Mouse (Mus musculus) bone marrow, adult 2 months (tissue): ENCODE data around the gene Syt5. TPM values are rescaled to one million over a fixed set of nuclear protein-coding genes. Genes with fewer than 3 reads are reported as not detected.

Experiments
- H3K27ac ChIP-seq: fragments of 200-500 bp; 2 replicates; pipeline ENCODE4 v1.5.1; 2012; ENCODE audit warnings: low read depth, mild to moderate bottlenecking, control low read depth, inconsistent platforms, low read length; ENCODE audit not compliant: control insufficient read depth, poor library complexity, insufficient read depth
- H3K4me1 ChIP-seq: fragments of 200-500 bp; 2 replicates; pipeline ENCODE4 v1.6.1; 2011; ENCODE audit warnings: low read length; ENCODE audit not compliant: control insufficient read depth, insufficient read depth
- H3K4me3 ChIP-seq: fragments of 200-500 bp; replicated peaks from 2 replicates; pipeline ENCODE3; 2011; ENCODE audit warnings: mild to moderate bottlenecking, low read depth, low read length, control low read depth; ENCODE audit not compliant: control insufficient read depth
- CTCF ChIP-seq: fragments of 200-500 bp; IDR thresholded peaks from 2 replicates; pipeline ENCODE4 v1.5.1; 2011; ENCODE audit warnings: low read length, control low read depth; ENCODE audit not compliant: control insufficient read depth, insufficient read depth
- POLR2A ChIP-seq: fragments of 200-500 bp; IDR thresholded peaks from 2 replicates; pipeline ENCODE4 v1.6.1; 2011; ENCODE audit warnings: low read depth, mild to moderate bottlenecking, control low read depth, low read length, borderline replicate concordance; ENCODE audit not compliant: control insufficient read depth
- WGBS: fragments of 180-500 bp; shearing (Covaris S2); methylation state at CpG from one replicate; pipeline ENCODE4 v1.1.7; 2018; 5-methylcytosine and 5-hydroxymethylcytosine counted together
- polyA plus RNA-seq: library from polyadenylated mRNA; stranded (reverse); fragments of >200 nt; gene quantifications from 2 replicates; pipeline ENCODE4 v1.2.4, GENCODE M21; 2011; ENCODE audit warnings: low replicate concordance; ENCODE audit not compliant: missing spikeins, insufficient read depth, insufficient read length

Syt5 gene
- polyA plus RNA-seq, 1 experiment, result not detected

GRCm38 (mm10) chr7:4499034-4499433 lies 48.3 kb downstream of the Syt5 start:
- H3K27ac ChIP-seq, result no peak overlapping the region
- WGBS, result 89% methylated on average over 4 of the region's 4 CpGs
- TF ChIP-seq POLR2A, result no peak
- no peak for TF ChIP-seq CTCF
- H3K4me1 ChIP-seq, result peaks cover 5% of the 10 kb centered on the region; the same call in 1 of the 2 replicates
- H3K4me3 ChIP-seq, result no peak overlapping the region

- Histone ChIP-seq H3K4me1 (peaks cover under 1% of the 10 kb centered on the region; the same call in 1 of the 2 replicates), H3K4me3 (no peak overlapping the region), H3K27ac (no peak overlapping the region)
- 37% methylated on average over 9 of the region's 9 CpGs for WGBS
- no peak for TF ChIP-seq POLR2A
- no peak for TF ChIP-seq CTCF
Observed at GRCm38 (mm10) chr7:4498251-4498650, 49.1 kb downstream of the Syt5 start.

GRCm38 (mm10) chr7:4497271-4497903 lies 50.0 kb downstream of the Syt5 start:
- WGBS, result 92% methylated on average over 9 of the region's 9 CpGs
- no peak for TF ChIP-seq CTCF
- no peak for TF ChIP-seq POLR2A
- Histone ChIP-seq H3K27ac (no peak overlapping the region), H3K4me1 (peaks cover 4% of the 10 kb centered on the region; the same call in 1 of the 2 replicates), H3K4me3 (no peak overlapping the region)

GRCm38 (mm10) chr7:4496468-4496867 lies 50.9 kb downstream of the Syt5 start:
- H3K27ac ChIP-seq, result no peak overlapping the region
- 97% methylated on average over 3 of the region's 3 CpGs for WGBS
- TF ChIP-seq POLR2A (no peak), CTCF (no peak)
- no peak overlapping the region for H3K4me3 ChIP-seq
- peaks cover 4% of the 10 kb centered on the region; the same call in 1 of the 2 replicates for H3K4me1 ChIP-seq

DNA sequence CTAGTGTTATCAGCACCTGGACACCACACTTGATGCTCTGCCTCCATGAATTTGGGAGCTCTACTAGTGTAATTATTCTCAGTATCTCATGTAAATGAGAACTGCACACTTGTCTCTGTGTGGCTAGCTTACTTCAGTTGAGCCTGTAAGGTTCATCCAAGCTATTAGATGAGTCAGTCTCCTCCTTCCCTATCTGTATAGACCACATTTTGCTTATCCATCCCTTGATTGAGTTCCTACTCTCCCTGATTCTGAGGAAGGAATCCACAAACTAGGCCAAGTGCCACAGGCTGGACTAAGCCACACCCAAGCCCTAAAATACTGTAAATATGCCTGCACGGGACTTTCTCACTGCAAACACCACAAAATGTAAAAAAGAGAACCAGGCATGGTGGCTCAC lies 53.4 kb downstream of the Syt5 start:
- H3K4me3 ChIP-seq, result no peak overlapping the region
- H3K4me1 ChIP-seq, result peaks cover 4% of the 10 kb centered on the region; the same call in 1 of the 2 replicates
- no peak for TF ChIP-seq CTCF
- TF ChIP-seq POLR2A, result no peak
- no peak overlapping the region for H3K27ac ChIP-seq
- 24% methylated on average over 1 of the region's 1 CpGs for WGBS

GRCm38 (mm10) chr7:4492284-4493224 lies 54.8 kb downstream of the Syt5 start:
- Histone ChIP-seq H3K27ac (peak overlapping the region; percentile 58), H3K4me3 (no peak overlapping the region), H3K4me1 (peaks cover 4% of the 10 kb centered on the region; the same call in 1 of the 2 replicates)
- TF ChIP-seq POLR2A (no peak), CTCF (no peak)
- WGBS, result 30% methylated on average over 13 of the region's 13 CpGs

- WGBS, result 41% methylated on average over 6 of the region's 6 CpGs
- Histone ChIP-seq H3K27ac (no peak overlapping the region), H3K4me3 (no peak overlapping the region), H3K4me1 (peaks cover 4% of the 10 kb centered on the region; the same call in 1 of the 2 replicates)
- TF ChIP-seq CTCF, result no peak
- no peak for TF ChIP-seq POLR2A
Observed at GRCm38 (mm10) chr7:4491308-4491707, 56.0 kb downstream of the Syt5 start.

Other genes with a start within 250 kb of the Syt5 start
- not detected in 2 replicates for gene Ncr1, start 209.8 kb downstream of the Syt5 start, polyA plus RNA-seq
- 5.6 and 19.0 TPM in 2 replicates for gene Gp6, start 149.8 kb downstream of the Syt5 start, polyA plus RNA-seq
- gene Rdh13, start 101.9 kb downstream of the Syt5 start, polyA plus RNA-seq, result 3.6 and 6.9 TPM in 2 replicates
- 7.3 and 16.5 TPM in 2 replicates for gene Eps8l1, start 86.9 kb downstream of the Syt5 start, polyA plus RNA-seq
- 163 and 340 TPM in 2 replicates for gene Ppp1r12c, start 45.9 kb downstream of the Syt5 start, polyA plus RNA-seq
- 7.4 and 30.5 TPM in 2 replicates for gene Tnnt1, start 31.2 kb downstream of the Syt5 start, polyA plus RNA-seq
- 4.9 and 25.9 TPM in 2 replicates for gene Tnni3, start 23.3 kb downstream of the Syt5 start, polyA plus RNA-seq
- gene Dnaaf3, start 15.1 kb downstream of the Syt5 start, polyA plus RNA-seq, result 1.2 and 2.2 TPM in 2 replicates
- gene Ptprh, start 56.5 kb upstream of the Syt5 start, polyA plus RNA-seq, result not detected in 2 replicates
- 36.2 and 42.5 TPM in 2 replicates for gene Tmem86b, start 83.9 kb upstream of the Syt5 start, polyA plus RNA-seq
- 53.3 and 89.0 TPM in 2 replicates for gene Ppp6r1, start 111.5 kb upstream of the Syt5 start, polyA plus RNA-seq
- gene Hspbp1, start 137.5 kb upstream of the Syt5 start, polyA plus RNA-seq, result 11.7 and 19.8 TPM in 2 replicates
- gene Brsk1, start 143.1 kb upstream of the Syt5 start, polyA plus RNA-seq, result 3.7 TPM in 1 of 2 replicates, not detected in the other
- 5.1 and 7.2 TPM in 2 replicates for gene Tmem150b, start 177.7 kb upstream of the Syt5 start, polyA plus RNA-seq
- gene Kmt5c, start 192.6 kb upstream of the Syt5 start, polyA plus RNA-seq, result 98.4 and 144 TPM in 2 replicates
- 169 and 179 TPM in 2 replicates for gene Cox6b2, start 205.6 kb upstream of the Syt5 start, polyA plus RNA-seq
- not detected in 2 replicates for gene Fam71e2, start 223.8 kb upstream of the Syt5 start, polyA plus RNA-seq
- not detected in 2 replicates for gene Il11, start 235.3 kb upstream of the Syt5 start, polyA plus RNA-seq
- gene Tmem190, start 235.4 kb upstream of the Syt5 start, polyA plus RNA-seq, result not detected in 2 replicates
- gene Tmem238, start 242.1 kb upstream of the Syt5 start, polyA plus RNA-seq, result 3.9 and 12.0 TPM in 2 replicates
- gene Rpl28, start 245.3 kb upstream of the Syt5 start, polyA plus RNA-seq, result 441 and 887 TPM in 2 replicates